7 mouse cellular contexts compared by ENCODE assay signal in genomic region chr7:45052862-45053116, GRCm38 (mm10). TPM values are rescaled to one million over a fixed set of nuclear protein-coding genes. Genes with fewer than 3 reads are reported as not detected.
A peak's percentile ranks its signal among the peaks of the same experiment; 100 is the strongest.
DNase-seq lines count a peak whose midpoint lies in the region; ATAC-seq and TF ChIP-seq lines count a peak whose summit lies in the region.

Gene Prr12, minus strand, starts transcription at chr7:45052881.

- H3K4me1 ChIP-seq in testis, adult 2 months (ENCODE audit: control insufficient read depth, insufficient read depth, low read length), result peaks cover 25% of the 10 kb centered on the region
- peaks cover 47% of the 10 kb centered on the region for H3K4me1 ChIP-seq in forebrain, embryonic 10.5 days
- peaks cover 50% of the 10 kb centered on the region for H3K4me1 ChIP-seq in hindbrain, embryonic 10.5 days (replicated peaks)
- H3K4me1 ChIP-seq in liver, embryonic 12.5 days, result peaks cover 43% of the 10 kb centered on the region

- H3K27me3 ChIP-seq in testis, adult 2 months (ENCODE audit: control insufficient read depth, insufficient read depth, low read length), result no peaks in the 10 kb centered on the region
- no peaks in the 10 kb centered on the region for H3K27me3 ChIP-seq in forebrain, embryonic 10.5 days (ENCODE audit: poor library complexity, severe bottlenecking)
- H3K27me3 ChIP-seq in hindbrain, embryonic 10.5 days (ENCODE audit: insufficient read depth, poor library complexity, severe bottlenecking), result no peaks in the 10 kb centered on the region
- no peaks in the 10 kb centered on the region for H3K27me3 ChIP-seq in liver, embryonic 12.5 days (replicated peaks)

- H3K27ac ChIP-seq in testis, adult 2 months (ENCODE audit: control insufficient read depth, insufficient read depth, low read depth, low read length), result peak within 1 kb of the TSS; percentile 78
- H3K27ac ChIP-seq in forebrain, embryonic 10.5 days, result peak within 1 kb of the TSS; percentile 99
- peak within 1 kb of the TSS; percentile 99 for H3K27ac ChIP-seq in hindbrain, embryonic 10.5 days
- H3K27ac ChIP-seq in liver, embryonic 12.5 days, result peak within 1 kb of the TSS; percentile 94

- WGBS in forebrain, embryonic 10.5 days, result 0% methylated on average over 12 of the region's 18 CpGs
- under 1% methylated on average over 18 of the region's 18 CpGs for WGBS in hindbrain, embryonic 10.5 days
- WGBS in liver, embryonic 12.5 days (ENCODE audit: insufficient replicate concordance), result 6% methylated on average over 11 of the region's 18 CpGs

- TF ChIP-seq CTCF in testis, adult 2 months (IDR thresholded peaks at IDR 0.05; ENCODE audit: control insufficient read depth, insufficient read depth, insufficient replicate concordance, low read depth, low read length), result no peak

- no peaks in the 10 kb centered on the region for H3K36me3 ChIP-seq in testis, adult 2 months (ENCODE audit: control insufficient read depth, insufficient read depth, low read length)
- peaks cover 35% of the 10 kb centered on the region for H3K36me3 ChIP-seq in forebrain, embryonic 10.5 days (replicated peaks)
- H3K36me3 ChIP-seq in hindbrain, embryonic 10.5 days, result peaks cover 35% of the 10 kb centered on the region
- peaks cover 26% of the 10 kb centered on the region for H3K36me3 ChIP-seq in liver, embryonic 12.5 days

- peak within 1 kb of the TSS; percentile 98 for H3K4me2 ChIP-seq in liver, embryonic 12.5 days

- H3K9me3 ChIP-seq in forebrain, embryonic 10.5 days, result no peaks in the 10 kb centered on the region
- H3K9me3 ChIP-seq in hindbrain, embryonic 10.5 days, result no peaks in the 10 kb centered on the region
- no peaks in the 10 kb centered on the region for H3K9me3 ChIP-seq in liver, embryonic 12.5 days (replicated peaks)

- peak; percentile 6; the same call in 1 of the 2 replicates for ATAC-seq in liver, embryonic 12.5 days
- no peak for ATAC-seq in megakaryocyte progenitor cell, adult 5-6 weeks (replicated peaks; ENCODE audit: poor library complexity)

- no peak for DNase-seq in testis, postnatal 14 days (ENCODE audit: low spot score)
- DNase-seq in forebrain, embryonic 10.5 days (ENCODE audit: extremely low spot score, low spot score), result no peak
- no peak for DNase-seq in hindbrain, embryonic 10.5 days (ENCODE audit: low spot score)
- DNase-seq in thymus, postnatal 14 days, result no peak

- H3K4me3 ChIP-seq in testis, adult 2 months (ENCODE audit: control insufficient read depth, low read depth, low read length), result peak within 1 kb of the TSS; percentile 83
- H3K4me3 ChIP-seq in forebrain, embryonic 10.5 days, result peak within 1 kb of the TSS; percentile 97
- peak within 1 kb of the TSS; percentile 95 for H3K4me3 ChIP-seq in hindbrain, embryonic 10.5 days
- peak within 1 kb of the TSS; percentile 80 for H3K4me3 ChIP-seq in liver, embryonic 12.5 days

- no peak for TF ChIP-seq POLR2A in testis, adult 2 months (IDR thresholded peaks at IDR 0.05; ENCODE audit: control insufficient read depth, low read depth, low read length)

- H3K9ac ChIP-seq in liver, embryonic 12.5 days, result peak within 1 kb of the TSS; percentile 84

RNA-seq across cellular contexts. Expression of gene Prr12, which starts in this region (rescaled TPM):
- polyA plus RNA-seq in testis, adult 2 months (2012; rRNA removed), result 3.4 and 3.5 TPM in 2 replicates
- 11.9 and 12.7 TPM in 2 replicates for polyA plus RNA-seq in forebrain, embryonic 10.5 days (2016; fragmentation: Nextera tagmentation; extraction: Ambion mirVana)
- 11.9 and 13.4 TPM in 2 replicates for polyA plus RNA-seq in hindbrain, embryonic 10.5 days (2016; fragmentation: Nextera tagmentation; extraction: Ambion mirVana)
- polyA plus RNA-seq in liver, embryonic 12.5 days (2016; fragmentation: Nextera tagmentation; extraction: Ambion mirVana), result 3.0 and 4.1 TPM in 2 replicates
- 20.5 and 21.7 TPM in 2 replicates for total RNA-seq in megakaryocyte progenitor cell, adult 5-6 weeks (2015)
- total RNA-seq in megakaryocyte progenitor cell, adult 5-6 weeks (2017), result 2.8 and 4.0 TPM in 2 replicates
